Mouse (Mus musculus) gastrocnemius, adult 2 months (tissue): ENCODE results near the gene Ctf2. TPM values are rescaled to one million over a fixed set of nuclear protein-coding genes. Genes with fewer than 3 reads are reported as not detected.

Source experiments
- DNase-seq: peaks from one replicate; pipeline ENCODE4 v3.0.0; 2022
- H3K27ac ChIP-seq: fragments of 200-600 bp; 2 replicates; pipeline ENCODE4 v1.8.1; 2022; ENCODE audit warnings: mild to moderate bottlenecking
- H3K4me3 ChIP-seq: fragments of 200-600 bp; 2 replicates; pipeline ENCODE4 v1.8.1; 2022; ENCODE audit warnings: mild to moderate bottlenecking, moderate library complexity
- CTCF ChIP-seq: fragments of 200-600 bp; IDR thresholded peaks from 2 replicates; pipeline ENCODE4 v1.8.1; 2022; ENCODE audit warnings: antibody characterized with exemption, mild to moderate bottlenecking, moderate library complexity
- intact Hi-C: fragments of 180-260 bp; cut with DNase I; formaldehyde crosslinking; loops from one replicate; pipeline ENCODE4 v1.15.1; 2025
- total RNA-seq, 2 experiments: library from RNA; stranded (reverse); gene quantifications; 2 replicates each; pipeline ENCODE4 v1.2.3; 2021

Gene Ctf2
- total RNA-seq, 2 experiments from 2014 or later: not detected

- Histone ChIP-seq H3K4me3 (no peak overlapping the region), H3K27ac (no peak overlapping the region)
- TF ChIP-seq CTCF: no peak
- peak; percentile 5 for DNase-seq
- intact Hi-C loops: no loop called here
These were observed 6.0 kb downstream of the Ctf2 start for GRCm38 (mm10) chr7:127725924-127726323.

GRCm38 (mm10) chr7:127725490-127725889 lies 6.5 kb downstream of the Ctf2 start:
- TF ChIP-seq CTCF: no peak
- intact Hi-C loops: no loop called here
- peak; percentile 1 for DNase-seq
- Histone ChIP-seq H3K27ac (no peak overlapping the region), H3K4me3 (no peak overlapping the region)

- intact Hi-C loops: no loop called here
- H3K27ac ChIP-seq: no peak overlapping the region
- peak; percentile 16 for DNase-seq
- TF ChIP-seq CTCF: no peak
- no peak overlapping the region for H3K4me3 ChIP-seq
These were observed 12.7 kb downstream of the Ctf2 start for GRCm38 (mm10) chr7:127719258-127719657.

- no peak overlapping the region for H3K27ac ChIP-seq
- no peak overlapping the region for H3K4me3 ChIP-seq
- no peak for DNase-seq
- TF ChIP-seq CTCF: no peak
- intact Hi-C loops: no loop called here
These were observed 13.6 kb downstream of the Ctf2 start for GRCm38 (mm10) chr7:127718339-127718738.

GRCm38 (mm10) chr7:127716992-127717391 lies 15.0 kb downstream of the Ctf2 start:
- peak overlapping the region; percentile 51 for H3K27ac ChIP-seq
- peak overlapping the region; percentile 63 for H3K4me3 ChIP-seq
- peak; percentile 81 for DNase-seq
- intact Hi-C loops: no loop called here
- peak; percentile 73 for TF ChIP-seq CTCF

GRCm38 (mm10) chr7:127714816-127715215 lies 17.1 kb downstream of the Ctf2 start:
- intact Hi-C loops: no loop called here
- H3K4me3 ChIP-seq: no peak overlapping the region
- no peak for TF ChIP-seq CTCF
- no peak overlapping the region for H3K27ac ChIP-seq
- peak; percentile 14 for DNase-seq

GRCm38 (mm10) chr7:127712461-127713385 lies 19.2 kb downstream of the Ctf2 start, which contains the start of gene Ctf1:
Ctf1 (plus strand) TSS chr7:127712736.
- TF ChIP-seq CTCF: no peak
- peak within 1 kb of the TSS; percentile 76 for H3K4me3 ChIP-seq
- DNase-seq: peak; percentile 88
- peak within 1 kb of the TSS; percentile 97 for H3K27ac ChIP-seq
- intact Hi-C loops: loop anchor here (1.0 kb wide), 1 partner anchor 32 kb away; the partner anchor contains the start of gene Fbxl19

- DNase-seq: peak; percentile 64
- H3K27ac ChIP-seq: peak overlapping the region; percentile 97
- intact Hi-C loops: no loop called here
- peak overlapping the region; percentile 76 for H3K4me3 ChIP-seq
- TF ChIP-seq CTCF: no peak
These were observed 20.5 kb downstream of the Ctf2 start for GRCm38 (mm10) chr7:127711456-127711855.

GRCm38 (mm10) chr7:127711031-127711430 lies 20.9 kb downstream of the Ctf2 start:
- Histone ChIP-seq H3K27ac (peak overlapping the region; percentile 97), H3K4me3 (no peak overlapping the region)
- TF ChIP-seq CTCF: no peak
- intact Hi-C loops: no loop called here
- peak; percentile 7 for DNase-seq

- DNase-seq: peak; percentile 5
- peak overlapping the region; percentile 96 for H3K4me3 ChIP-seq
- no peak for TF ChIP-seq CTCF
- intact Hi-C loops: loop anchor here (2.0 kb wide), 1 partner anchor 19 kb away; no protein-coding TSS in a partner anchor
- H3K27ac ChIP-seq: peak overlapping the region; percentile 96
These were observed 22.5 kb downstream of the Ctf2 start for GRCm38 (mm10) chr7:127709261-127709979.

GRCm38 (mm10) chr7:127708207-127709078 lies 23.5 kb downstream of the Ctf2 start, which contains the start of gene Bcl7c:
Bcl7c (minus strand) TSS chr7:127708933.
- peak; percentile 95 for DNase-seq
- TF ChIP-seq CTCF: peak; percentile 69
- intact Hi-C loops: loop anchor here (1.0 to 2.0 kb wide), 2 partner anchors 18 to 33 kb away; no protein-coding TSS in a partner anchor
- Histone ChIP-seq H3K27ac (peak within 1 kb of the TSS; percentile 96), H3K4me3 (peak within 1 kb of the TSS; percentile 96)

- Histone ChIP-seq H3K4me3 (peak overlapping the region; percentile 96), H3K27ac (peak overlapping the region; percentile 96)
- intact Hi-C loops: loop anchor here (1.0 to 2.0 kb wide), 2 partner anchors 17 to 33 kb away; no protein-coding TSS in a partner anchor
- DNase-seq: no peak
- no peak for TF ChIP-seq CTCF
These were observed 24.1 kb downstream of the Ctf2 start for GRCm38 (mm10) chr7:127707957-127708206.
